Mouse (Mus musculus) left cerebral cortex, postnatal 14 days (tissue): ENCODE measurements around the gene Gm3591. TPM values are rescaled to one million over a fixed set of nuclear protein-coding genes. Genes with fewer than 3 reads are reported as not detected.
A peak's percentile ranks its signal among the peaks of the same experiment; 100 is the strongest.
"Not testable (repeated sequence)": the region's sequence is repeated elsewhere in the genome, so short reads cannot be mapped to it uniquely, and the experiment has no call there.

Experiments
- DNase-seq, 2 experiments: peaks; one replicate each; pipeline ENCODE4 v3.0.0; 2021 to 2022; ENCODE audit warnings: low spot score in 2 of 2, mixed read lengths in 1 of 2
- intact Hi-C: fragments of 180-260 bp; cut with DNase I; formaldehyde crosslinking; loops from one replicate; pipeline ENCODE4 v1.15.1; 2025
- long read RNA-seq, 2 experiments: library from polyadenylated mRNA; stranded (forward); transcript quantifications; one replicate each; pipeline ENCODE4 v2.0.0; 2021
- total RNA-seq, 2 experiments: library from RNA; stranded (reverse); gene quantifications; 2 replicates each; pipeline ENCODE4 v1.2.3; 2021

Gene Gm3591
- under 1 TPM; 0.53 to 0.99 TPM for total RNA-seq
- long read RNA-seq, experiment 1, partial matches to known transcripts, result 0 of 4 reads
- long read RNA-seq, experiment 1, other reads (novel, unspliced or antisense), result 4 of 4 reads
- long read RNA-seq, experiment 2, partial matches to known transcripts, result 0 of 2 reads
- long read RNA-seq, experiment 2, other reads (novel, unspliced or antisense), result 2 of 2 reads

DNA sequence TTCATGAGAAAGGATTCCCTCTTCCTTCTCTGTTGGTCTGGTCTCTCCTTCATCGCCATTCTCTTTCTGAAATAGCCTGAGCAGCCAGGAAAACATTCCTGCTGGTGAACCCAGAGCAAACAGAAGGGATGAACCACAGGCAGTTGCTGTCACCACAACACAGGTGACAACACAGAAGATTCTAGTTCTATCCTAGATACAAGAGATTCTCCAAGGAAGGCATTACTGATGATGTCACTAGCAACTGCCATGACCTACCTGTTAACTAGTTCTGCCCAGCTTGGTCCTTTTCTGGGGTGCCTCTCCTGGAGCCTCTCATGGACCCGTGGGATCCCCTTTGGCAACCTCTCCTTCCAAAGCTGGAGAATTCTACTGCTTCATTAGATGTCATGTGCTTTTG lies at the start of gene Gm3591:
Gene Gm3591, minus strand, starts transcription at position 101 of the 400 bp plus-strand sequence.
- DNase-seq, intact Hi-C loops: not testable (repeated sequence)

DNA sequence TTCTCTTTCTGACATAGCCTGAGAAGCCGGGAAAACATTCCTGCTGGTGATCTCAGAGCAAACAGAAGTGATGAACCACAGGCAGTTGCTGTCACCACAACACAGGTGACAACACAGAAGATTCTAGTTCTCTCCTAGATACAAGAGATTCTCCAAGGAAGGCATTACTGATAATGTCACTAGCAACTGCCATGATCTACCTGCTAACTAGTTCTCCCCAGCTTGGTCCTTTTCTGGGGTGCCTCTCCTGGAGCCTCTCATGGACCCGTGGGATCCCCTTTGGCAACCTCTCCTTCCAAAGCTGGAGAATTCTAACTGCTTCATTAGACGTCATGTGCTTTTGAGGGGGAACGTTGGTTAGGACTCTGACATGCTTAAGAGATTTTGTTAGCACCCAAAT lies 32.2 kb upstream of the Gm3591 start, which contains the start of gene Gm3594:
Gene Gm3594, minus strand, starts transcription at position 101 of the 400 bp plus-strand sequence.
- intact Hi-C loops, DNase-seq: not testable (repeated sequence)

DNA sequence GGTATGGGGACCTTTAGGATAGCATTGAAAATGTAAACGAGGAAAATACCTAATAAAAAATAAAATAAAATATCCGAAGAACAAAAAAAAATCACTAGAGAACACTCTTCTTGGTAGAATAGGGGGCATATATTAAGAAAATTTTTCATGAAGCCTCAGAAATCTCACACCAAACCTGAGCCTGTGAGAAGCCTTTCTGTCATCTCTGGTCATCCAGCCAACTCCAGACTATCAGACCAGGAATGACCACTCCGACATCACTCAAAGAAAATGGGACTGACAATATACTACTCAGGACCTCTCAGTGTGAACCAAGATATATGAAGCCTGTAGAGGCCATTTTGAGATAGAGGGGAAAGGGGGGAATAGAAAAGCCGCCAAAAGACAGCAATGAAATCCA lies 28.5 kb upstream of the Gm3591 start:
- intact Hi-C loops, DNase-seq: not testable (repeated sequence)

DNA sequence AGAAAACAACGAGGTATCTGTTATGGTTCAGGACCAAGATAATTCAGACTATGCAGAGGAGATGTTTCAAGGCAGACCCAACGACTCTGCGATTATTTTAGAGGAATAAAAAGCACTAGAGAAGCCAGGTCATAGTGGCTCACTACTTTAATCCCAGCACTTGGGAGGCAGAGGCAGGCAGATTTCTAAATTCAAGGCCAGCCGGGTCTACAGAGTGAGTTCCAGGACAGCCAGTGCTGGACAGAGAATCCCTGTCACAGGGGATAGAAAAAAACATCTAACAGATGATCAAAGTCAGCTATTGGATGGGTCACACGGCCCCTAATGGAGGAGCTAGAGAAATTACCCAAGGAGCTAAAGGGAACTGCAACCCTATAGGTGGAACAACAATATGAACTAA lies 27.9 kb upstream of the Gm3591 start:
- intact Hi-C loops, DNase-seq: not testable (repeated sequence)

- intact Hi-C loops, result not testable (repeated sequence)
- peak; percentile 12 to 14 for DNase-seq
Measured at GRCm38 (mm10) chr14:6426766-6427165, 14.5 kb upstream of the Gm3591 start.

- DNase-seq, intact Hi-C loops: not testable (repeated sequence)
Measured at GRCm38 (mm10) chr14:6426353-6426752, 14.1 kb upstream of the Gm3591 start.

GRCm38 (mm10) chr14:6390219-6390618 lies 22.1 kb downstream of the Gm3591 start, which contains the start of gene Gm16440:
Gene Gm16440 (minus strand): TSS chr14:6390319.
- DNase-seq, intact Hi-C loops: not testable (repeated sequence)

Other genes starting within 250 kb of the Gm3591 start
- 1 to 10 TPM in 1 of 2 experiments, under 1 TPM in 1; 0.62 to 1.1 TPM for gene Gm21560, start 193.2 kb downstream of the Gm3591 start, total RNA-seq
- 1 to 10 TPM in 1 of 2 experiments, under 1 TPM in 1; 0.70 to 2.4 TPM for gene Gm3411, start 125.2 kb downstream of the Gm3591 start, total RNA-seq
- gene Gm21103, start 107.6 kb downstream of the Gm3591 start, total RNA-seq, result not detected
- not detected for gene Gm3618, start 68.8 kb downstream of the Gm3591 start, total RNA-seq
- not detected for gene Gm16440, start 22.2 kb downstream of the Gm3591 start, total RNA-seq
- not detected for gene Gm3594, start 32.1 kb upstream of the Gm3591 start, total RNA-seq
- gene Gm8356, start 124.8 kb upstream of the Gm3591 start, total RNA-seq, result not detected
- under 1 TPM; 0.47 to 0.55 TPM for gene Gm3629, start 178.1 kb upstream of the Gm3591 start, total RNA-seq
- gene Gm3460, start 209.9 kb upstream of the Gm3591 start, total RNA-seq, result not detected